Mouse (Mus musculus): ENCODE measurements around the gene Armc12. TPM values are rescaled to one million over a fixed set of nuclear protein-coding genes. Genes with fewer than 3 reads are reported as not detected.

Armc12 gene
- total and polyA plus RNA-seq, 3 experiments, result 0.15 TPM; not detected in 2

DNA sequence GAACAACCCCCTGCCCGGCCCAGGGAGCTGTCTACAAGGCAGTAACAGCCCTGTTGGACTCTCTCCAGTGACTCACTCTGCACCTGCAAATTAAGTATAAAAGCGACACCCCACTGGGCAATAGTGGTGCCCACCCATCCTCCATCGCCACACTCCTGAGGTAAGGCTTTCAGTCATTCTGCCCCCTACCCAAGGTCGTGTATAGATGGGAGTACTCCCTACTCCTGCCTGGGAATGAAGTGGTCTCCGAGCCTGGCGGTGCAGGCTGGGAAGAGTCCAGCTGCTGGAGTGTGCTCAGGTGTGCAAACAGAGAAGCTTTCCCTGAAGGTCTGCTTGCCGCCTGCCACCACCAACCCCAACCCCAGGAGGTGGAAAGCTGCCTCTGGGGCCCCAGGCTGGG, 31.0 kb downstream of the Armc12 start:
- no peak for DNase-seq (ENCODE audit: low read depth, low spot score)
- no peaks in the 10 kb centered on the region for H3K79me2 ChIP-seq (ENCODE audit: control insufficient read depth, insufficient read depth, low read length, poor library complexity)
- no peaks in the 10 kb centered on the region for H3K36me3 ChIP-seq (ENCODE audit: control insufficient read depth in 1 of 2, insufficient read depth in 2 of 2, low read length in 2 of 2)
- TF ChIP-seq GATA1 (IDR thresholded peaks at IDR 0.05; ENCODE audit: low read depth, low read length) (no peak), TCF12 (IDR thresholded peaks at IDR 0.05; ENCODE audit: low read depth, low read length) (no peak), BHLHE40 (IDR thresholded peaks at IDR 0.05; ENCODE audit: borderline replicate concordance, low read depth, low read length) (no peak), ZNF384 (IDR thresholded peaks at IDR 0.05; ENCODE audit: low read depth, low read length) (no peak), ZC3H11A (IDR thresholded peaks at IDR 0.05; ENCODE audit: low read depth, low read length) (no peak), ZMIZ1 (IDR thresholded peaks at IDR 0.05; ENCODE audit: low read depth, low read length) (no peak)
- H3K4me3 ChIP-seq (ENCODE audit: control insufficient read depth in 1 of 2, insufficient read depth in 1 of 2, low read depth in 2 of 2, low read length in 2 of 2), result no peak overlapping the region
- peaks cover 0 to 4% of the 10 kb centered on the region in 2 experiments for H3K27me3 ChIP-seq (ENCODE audit: control insufficient read depth in 1 of 2, insufficient read depth in 2 of 2, low read length in 2 of 2)
- H3K4me1 ChIP-seq (ENCODE audit: control insufficient read depth in 1 of 2, insufficient read depth in 2 of 2, low read length in 2 of 2), result peaks cover 0 to 4% of the 10 kb centered on the region in 2 experiments; a peak in 2 of 4 replicates
- H3K27ac ChIP-seq (ENCODE audit: control insufficient read depth, low read depth, low read length), result no peak overlapping the region
- H3K9ac ChIP-seq (ENCODE audit: control insufficient read depth, low read depth, low read length, poor library complexity, severe bottlenecking), result no peak overlapping the region
- H3K9me3 ChIP-seq (replicated peaks; ENCODE audit: insufficient read depth, low read length), result no peaks in the 10 kb centered on the region

DNA sequence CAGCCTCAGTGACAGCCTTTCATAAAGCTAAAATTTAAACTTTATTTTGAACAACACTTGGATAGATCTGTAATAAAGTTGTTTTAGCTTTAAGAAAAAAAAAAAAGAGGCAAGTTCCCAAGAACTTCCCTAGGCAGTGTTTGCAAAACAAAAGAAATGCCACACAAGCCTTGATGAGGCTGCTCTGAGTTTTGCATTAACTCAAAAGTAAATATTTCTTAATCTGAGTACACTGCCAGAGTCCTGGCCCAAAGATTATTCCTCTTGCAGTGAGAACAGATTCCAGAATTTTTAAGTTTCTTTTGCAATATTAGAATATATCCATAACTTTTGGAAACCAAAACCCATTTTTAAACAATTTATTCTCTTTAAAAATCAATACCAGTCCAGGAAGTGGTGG, 34.6 kb downstream of the Armc12 start:
- no peaks in the 10 kb centered on the region for H3K9me3 ChIP-seq (replicated peaks; ENCODE audit: insufficient read depth, low read length)
- no peak overlapping the region for H3K27ac ChIP-seq (ENCODE audit: control insufficient read depth, low read depth, low read length)
- H3K9ac ChIP-seq (ENCODE audit: control insufficient read depth, low read depth, low read length, poor library complexity, severe bottlenecking), result no peak overlapping the region
- no peaks in the 10 kb centered on the region for H3K79me2 ChIP-seq (ENCODE audit: control insufficient read depth, insufficient read depth, low read length, poor library complexity)
- H3K36me3 ChIP-seq (ENCODE audit: control insufficient read depth in 1 of 2, insufficient read depth in 2 of 2, low read length in 2 of 2), result no peaks in the 10 kb centered on the region
- no peak for TF ChIP-seq EP300 (IDR thresholded peaks at IDR 0.05; ENCODE audit: low read depth in 1 of 2, low read length in 2 of 2)
- TF ChIP-seq E2F4 (IDR thresholded peaks at IDR 0.05; ENCODE audit: borderline replicate concordance, low read depth, low read length), result no peak
- no peak for TF ChIP-seq HCFC1 (IDR thresholded peaks at IDR 0.05; ENCODE audit: low read depth, low read length)
- TF ChIP-seq ETS1 (IDR thresholded peaks at IDR 0.05; ENCODE audit: low read depth, low read length), result no peak
- no peak for TF ChIP-seq KAT2A (conservative IDR thresholded peaks at IDR 0.05; ENCODE audit: low read depth, low read length)
- TF ChIP-seq NELFE (IDR thresholded peaks at IDR 0.05; ENCODE audit: low read depth, low read length), result no peak
- no peak for TF ChIP-seq MYC (IDR thresholded peaks at IDR 0.05; ENCODE audit: low read depth, low read length)
- TF ChIP-seq ELF1 (IDR thresholded peaks at IDR 0.05; ENCODE audit: low read depth, low read length), result no peak
- no peaks in the 10 kb centered on the region for H3K4me1 ChIP-seq (ENCODE audit: control insufficient read depth in 1 of 2, insufficient read depth in 2 of 2, low read length in 2 of 2)
- no peak overlapping the region for H3K4me3 ChIP-seq (ENCODE audit: control insufficient read depth in 1 of 2, insufficient read depth in 1 of 2, low read depth in 2 of 2, low read length in 2 of 2)
- no peak for DNase-seq (ENCODE audit: low read depth, low spot score)
- H3K27me3 ChIP-seq (ENCODE audit: control insufficient read depth in 1 of 2, insufficient read depth in 2 of 2, low read length in 2 of 2), result peaks cover 2 to 4% of the 10 kb centered on the region in 2 experiments

DNA sequence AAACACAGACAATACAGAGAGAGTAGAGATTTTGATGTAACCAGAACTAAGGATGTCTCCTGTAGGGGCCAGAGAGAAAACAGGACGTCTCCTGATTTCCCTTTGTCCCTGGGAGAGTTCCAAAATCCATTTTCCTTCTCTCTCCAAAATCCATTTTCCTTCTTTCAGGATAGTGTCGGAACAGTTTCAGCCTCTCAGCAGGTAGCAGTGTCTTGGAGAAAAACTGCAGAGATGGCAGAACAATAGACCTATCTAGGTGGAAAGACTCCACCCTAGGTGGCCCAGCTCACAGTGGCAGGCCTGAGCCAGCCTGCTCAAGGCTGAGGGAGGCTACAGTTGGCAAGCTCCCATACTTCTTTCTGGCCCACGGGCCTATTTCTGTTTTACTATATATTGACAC, 36.9 kb downstream of the Armc12 start:
- no peaks in the 10 kb centered on the region for H3K9me3 ChIP-seq (replicated peaks; ENCODE audit: insufficient read depth, low read length)
- no peak overlapping the region for H3K27ac ChIP-seq (ENCODE audit: control insufficient read depth, low read depth, low read length)
- H3K4me1 ChIP-seq (ENCODE audit: control insufficient read depth in 1 of 2, insufficient read depth in 2 of 2, low read length in 2 of 2), result no peaks in the 10 kb centered on the region
- peaks cover 2 to 4% of the 10 kb centered on the region in 2 experiments; a peak in 2 of 4 replicates for H3K27me3 ChIP-seq (ENCODE audit: control insufficient read depth in 1 of 2, insufficient read depth in 2 of 2, low read length in 2 of 2)
- DNase-seq (ENCODE audit: low read depth, low spot score), result no peak
- H3K4me3 ChIP-seq (ENCODE audit: control insufficient read depth in 1 of 2, insufficient read depth in 1 of 2, low read depth in 2 of 2, low read length in 2 of 2), result no peak overlapping the region
- TF ChIP-seq MAX (IDR thresholded peaks at IDR 0.05; ENCODE audit: low read length) (no peak), CTCF (IDR thresholded peaks at IDR 0.05 in 2 of 3, conservative IDR thresholded peaks at IDR 0.05 in 1 of 3; ENCODE audit: control insufficient read depth in 1 of 3, insufficient read depth in 1 of 3, low read depth in 2 of 3, low read length in 3 of 3, poor library complexity in 1 of 3, severe bottlenecking in 1 of 3) (no peak), USF2 (IDR thresholded peaks at IDR 0.05; ENCODE audit: borderline replicate concordance in 1 of 2, insufficient read depth in 1 of 2, low read depth in 1 of 2, low read length in 2 of 2) (no peak), ETS1 (IDR thresholded peaks at IDR 0.05; ENCODE audit: low read depth, low read length) (no peak), USF1 (IDR thresholded peaks at IDR 0.05; ENCODE audit: low read depth, low read length) (no peak), MEF2A (IDR thresholded peaks at IDR 0.05; ENCODE audit: extremely low read depth, insufficient replicate concordance, low read depth, low read length, poor library complexity, severe bottlenecking) (no peak)
- H3K9ac ChIP-seq (ENCODE audit: control insufficient read depth, low read depth, low read length, poor library complexity, severe bottlenecking), result no peak overlapping the region
- no peaks in the 10 kb centered on the region for H3K79me2 ChIP-seq (ENCODE audit: control insufficient read depth, insufficient read depth, low read length, poor library complexity)
- no peaks in the 10 kb centered on the region for H3K36me3 ChIP-seq (ENCODE audit: control insufficient read depth in 1 of 2, insufficient read depth in 2 of 2, low read length in 2 of 2)
